Mouse (Mus musculus) WW6 (cell line): ENCODE results near the gene Alms1.
"Not testable (repeated sequence)": the region's sequence is repeated elsewhere in the genome, so short reads cannot be mapped to it uniquely, and the experiment has no call there.

Source experiments
- DNase-seq: peaks from one replicate; pipeline ENCODE4 v3.0.0-alpha.2; 2013; ENCODE audit warnings: low read depth, low spot score

Alms1 gene

GRCm38 (mm10) chr6:85713105-85713504, 125.8 kb downstream of the Alms1 start, which contains the start of gene Nat8f7:
Gene Nat8f7, minus strand, starts transcription at chr6:85713205.
- DNase-seq: not testable (repeated sequence)
